Mouse (Mus musculus) Patski (cell line): ENCODE measurements around the gene Colgalt2. TPM values are rescaled to one million over a fixed set of nuclear protein-coding genes. Genes with fewer than 3 reads are reported as not detected.
"Not testable (repeated sequence)": the region's sequence is repeated elsewhere in the genome, so short reads cannot be mapped to it uniquely, and the experiment has no call there.

Source experiments
- ATAC-seq: fragments of 100-300 bp; one replicate; pipeline ENCODE4 v1.8.0; 2021
- CTCF ChIA-PET: fragments of 350-600 bp; sonication (Branson Sonifier 250); formaldehyde crosslinking; loops from one replicate; lab custom pipeline; 2022; ENCODE audit warnings: inconsistent platforms; lab: Charles Lee
- POLR2A ChIA-PET: fragments of 350-600 bp; sonication (Branson Sonifier 250); formaldehyde crosslinking; loops from one replicate; lab custom pipeline; 2022; ENCODE audit warnings: antibody characterized with exemption, inconsistent platforms; lab: Charles Lee
- DNase-seq: peaks from one replicate; pipeline ENCODE4 v3.0.0-alpha.2; 2011; ENCODE audit warnings: low read depth, low spot score
- H3K27me3 ChIP-seq: fragments of 371-371 bp; one replicate; pipeline ENCODE4 v1.5.1; 2021
- CTCF ChIP-seq: fragments of 100-300 bp; IDR thresholded peaks from one replicate; pipeline ENCODE4 v1.5.1; 2021
- in situ Hi-C: fragments of 300-500 bp; cut with MboI; formaldehyde crosslinking; loops from 3 replicates; pipeline ENCODE4 v1.11.1; 2018; ENCODE audit warnings: low pct_unique_long_range_greater_than_20kb, mixed read lengths
- polyA plus RNA-seq: library from polyadenylated mRNA; unstranded; gene quantifications from one replicate; pipeline ENCODE4 v1.2.3, GENCODE M21; 2021

Gene Colgalt2
- polyA plus RNA-seq: not detected

- DNase-seq (no peak), ATAC-seq (no peak)
- in situ Hi-C loops: no loop called here
- ChIA-PET CTCF (no interaction called here), POLR2A (no interaction called here)
- no peak for TF ChIP-seq CTCF
- peaks cover 19% of the 10 kb centered on the region for H3K27me3 ChIP-seq
Measured at GRCm38 (mm10) chr1:152399790-152400555, at the start of gene Colgalt2. TSS of gene Colgalt2 (plus strand) at chr1:152399830.

GRCm38 (mm10) chr1:152356721-152357120, 42.9 kb upstream of the Colgalt2 start:
- no peaks in the 10 kb centered on the region for H3K27me3 ChIP-seq
- CTCF ChIA-PET: no interaction called here
- POLR2A ChIA-PET: no interaction called here
- no peak for ATAC-seq
- TF ChIP-seq CTCF: no peak
- no peak for DNase-seq
- in situ Hi-C loops: no loop called here

- ChIA-PET POLR2A (no interaction called here), CTCF (interaction anchor here (0.6 to 2.8 kb wide), 12 partner anchors 9 to 563 kb away, joined by 3 to 14 read pairs (median 3); no protein-coding TSS in a partner anchor)
- no peaks in the 10 kb centered on the region for H3K27me3 ChIP-seq
- ATAC-seq (no peak), DNase-seq (no peak)
- in situ Hi-C loops: loop anchor here (5.0 kb wide), 1 partner anchor 546 kb away; no protein-coding TSS in a partner anchor
- no peak for TF ChIP-seq CTCF
Measured at GRCm38 (mm10) chr1:152368311-152369088, 31.1 kb upstream of the Colgalt2 start.

- no peaks in the 10 kb centered on the region for H3K27me3 ChIP-seq
- ChIA-PET CTCF (interaction anchor here (0.8 to 2.8 kb wide), 10 partner anchors 10 to 563 kb away, joined by 3 to 14 read pairs (median 5); no protein-coding TSS in a partner anchor), POLR2A (no interaction called here)
- in situ Hi-C loops: loop anchor here (5.0 kb wide), 1 partner anchor 547 kb away; no protein-coding TSS in a partner anchor
- no peak for DNase-seq
- peak; percentile 57 for ATAC-seq
- TF ChIP-seq CTCF: peak; percentile 94
Measured at GRCm38 (mm10) chr1:152369139-152369538, 30.5 kb upstream of the Colgalt2 start.

- in situ Hi-C loops: no loop called here
- H3K27me3 ChIP-seq: no peaks in the 10 kb centered on the region
- DNase-seq (no peak), ATAC-seq (no peak)
- CTCF ChIA-PET: interaction anchor here (1.6 kb wide), 1 partner anchor 9 kb away, joined by 8 read pairs; no protein-coding TSS in a partner anchor
- POLR2A ChIA-PET: no interaction called here
- TF ChIP-seq CTCF: no peak
Measured at GRCm38 (mm10) chr1:152378311-152378710, 21.3 kb upstream of the Colgalt2 start.

GRCm38 (mm10) chr1:152384589-152384988, 15.0 kb upstream of the Colgalt2 start:
- ChIA-PET POLR2A (no interaction called here), CTCF (no interaction called here)
- no peaks in the 10 kb centered on the region for H3K27me3 ChIP-seq
- in situ Hi-C loops: no loop called here
- no peak for TF ChIP-seq CTCF
- no peak for DNase-seq
- no peak for ATAC-seq

GRCm38 (mm10) chr1:152385693-152386092, 13.9 kb upstream of the Colgalt2 start:
- CTCF ChIA-PET, in situ Hi-C loops: not testable (repeated sequence)

GRCm38 (mm10) chr1:152386188-152386835, 13.3 kb upstream of the Colgalt2 start, which contains the start of gene Tsen15:
TSS of gene Tsen15 (minus strand) at chr1:152386688.
- no peak for DNase-seq
- CTCF ChIA-PET: no interaction called here

More at GRCm38 (mm10) chr1:152385693-152386092, 13.9 kb upstream of the Colgalt2 start:
- H3K27me3 ChIP-seq, DNase-seq, ATAC-seq, POLR2A ChIA-PET: not testable (repeated sequence)

GRCm38 (mm10) chr1:152389271-152389670, 10.4 kb upstream of the Colgalt2 start:
- in situ Hi-C loops: no loop called here
- ATAC-seq (no peak), DNase-seq (no peak)
- POLR2A ChIA-PET: no interaction called here
- no peaks in the 10 kb centered on the region for H3K27me3 ChIP-seq
- TF ChIP-seq CTCF: no peak
- CTCF ChIA-PET: no interaction called here

More at GRCm38 (mm10) chr1:152386188-152386835, 13.3 kb upstream of the Colgalt2 start, which contains the start of gene Tsen15:
- ATAC-seq: peak; percentile 94
- TF ChIP-seq CTCF: no peak
- no peaks in the 10 kb centered on the region for H3K27me3 ChIP-seq
- POLR2A ChIA-PET: no interaction called here
- in situ Hi-C loops: no loop called here

- POLR2A ChIA-PET: no interaction called here
- in situ Hi-C loops: no loop called here
- no peak for ATAC-seq
- no peak for TF ChIP-seq CTCF
- CTCF ChIA-PET: no interaction called here
- H3K27me3 ChIP-seq: peaks cover 4% of the 10 kb centered on the region
- no peak for DNase-seq
Measured at GRCm38 (mm10) chr1:152394137-152394536, 5.5 kb upstream of the Colgalt2 start.
